Mouse (Mus musculus) heart, postnatal 10 days (tissue): ENCODE measurements at regions not wholly inside any gene's neighbourhood (a gene's known extent, or its start where the extent isn't known, plus 50 kb on each side); places are given as distances from the start of the nearest gene placed in this dataset.

Experiments
- DNase-seq, 2 experiments: peaks; one replicate each; pipeline ENCODE4 v3.0.0; 2021
- intact Hi-C: fragments of 180-260 bp; cut with DNase I; formaldehyde crosslinking; loops from one replicate; pipeline ENCODE4 v1.15.1; 2025

DNA sequence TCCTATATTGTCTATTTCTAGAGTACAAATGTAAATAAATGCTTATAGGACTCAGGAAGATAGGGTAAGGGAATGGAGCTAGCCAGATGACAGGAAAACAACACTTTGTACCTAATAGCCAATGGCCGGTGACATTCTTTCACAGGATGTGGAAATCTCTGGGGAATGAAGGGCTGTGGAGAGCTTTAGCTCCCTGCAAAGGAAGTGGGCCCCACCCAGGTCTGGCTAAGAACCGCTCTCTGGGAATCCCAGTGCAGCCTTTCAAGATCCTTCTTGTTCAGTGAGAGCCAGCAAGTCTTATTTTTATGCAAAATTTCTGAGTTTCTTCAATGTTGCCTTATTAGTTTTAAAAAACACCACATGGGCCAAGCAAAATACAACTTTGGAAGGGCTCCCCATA is 54.7 kb upstream of the Pappa2 start:
- intact Hi-C loops, result no loop called here
- peak; percentile 65 to 77 for DNase-seq

DNA sequence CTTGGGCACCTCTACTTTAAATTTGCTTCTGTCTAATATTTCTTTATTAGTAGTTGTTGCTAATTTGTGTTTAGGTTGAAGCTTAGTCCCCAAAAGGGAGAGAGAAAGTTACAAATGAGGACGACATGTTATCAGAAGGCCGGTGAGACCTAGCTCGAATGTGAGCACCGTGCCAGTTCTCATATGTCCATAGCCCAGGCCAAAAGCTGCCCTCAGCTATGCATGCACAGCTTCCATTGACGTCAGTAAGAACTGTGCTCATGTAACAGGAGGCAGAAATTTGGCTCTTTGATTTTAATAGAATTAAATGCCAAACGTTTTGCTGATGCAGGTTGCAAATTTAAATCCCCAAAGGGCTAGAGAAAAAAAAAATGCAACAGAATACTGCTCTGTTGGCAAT is 56.1 kb upstream of the Pappa2 start:
- DNase-seq, result no peak
- intact Hi-C loops, result no loop called here

DNA sequence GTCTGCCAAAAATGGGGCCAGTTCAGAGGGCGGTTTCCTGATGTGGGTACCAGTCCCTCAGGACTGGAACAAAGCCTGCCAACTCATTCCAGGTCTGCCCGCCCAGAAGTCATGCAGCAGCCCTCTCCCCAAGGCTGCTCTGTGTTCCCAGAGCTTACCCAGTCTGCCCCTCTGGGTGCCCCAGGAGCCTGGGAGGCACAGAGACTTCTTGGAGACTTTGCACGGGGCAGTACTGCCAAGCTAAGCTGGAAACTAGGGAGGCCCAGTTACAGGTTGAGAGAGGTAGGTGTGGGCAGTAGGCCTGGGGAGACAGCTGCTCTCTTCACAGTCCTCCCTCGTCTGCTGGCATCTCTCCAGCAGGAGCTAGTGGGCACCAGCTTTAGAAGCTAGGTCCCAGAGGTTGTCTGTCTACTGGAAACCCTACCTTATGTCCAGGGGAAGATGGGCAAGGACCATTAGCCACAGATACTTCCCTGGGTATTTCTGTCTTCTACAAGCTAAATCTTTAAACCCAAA is 65.6 kb upstream of the Pappa2 start:
- DNase-seq, result no peak
- intact Hi-C loops, result no loop called here

DNA sequence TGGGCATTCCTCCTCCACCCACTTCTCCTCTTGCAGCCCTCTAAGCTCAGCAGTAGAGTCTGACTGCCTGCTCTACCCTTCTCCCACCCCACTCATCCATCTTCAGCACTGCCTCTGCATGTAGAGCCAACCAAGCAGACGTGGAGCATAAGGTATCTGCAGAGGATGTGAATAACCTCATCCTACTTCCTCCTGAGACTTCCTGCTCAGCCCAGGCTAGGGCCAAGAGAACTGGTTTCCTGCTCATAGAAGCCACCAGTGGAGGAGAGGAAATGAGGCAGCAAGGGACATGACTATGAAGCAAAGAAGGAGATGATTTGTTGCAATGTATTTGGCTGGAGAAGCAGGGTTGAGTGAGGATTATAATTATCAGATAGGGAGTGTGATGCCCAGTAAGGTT is 84.7 kb upstream of the Pappa2 start:
- intact Hi-C loops, result no loop called here
- peak; percentile 4 to 10 for DNase-seq

DNA sequence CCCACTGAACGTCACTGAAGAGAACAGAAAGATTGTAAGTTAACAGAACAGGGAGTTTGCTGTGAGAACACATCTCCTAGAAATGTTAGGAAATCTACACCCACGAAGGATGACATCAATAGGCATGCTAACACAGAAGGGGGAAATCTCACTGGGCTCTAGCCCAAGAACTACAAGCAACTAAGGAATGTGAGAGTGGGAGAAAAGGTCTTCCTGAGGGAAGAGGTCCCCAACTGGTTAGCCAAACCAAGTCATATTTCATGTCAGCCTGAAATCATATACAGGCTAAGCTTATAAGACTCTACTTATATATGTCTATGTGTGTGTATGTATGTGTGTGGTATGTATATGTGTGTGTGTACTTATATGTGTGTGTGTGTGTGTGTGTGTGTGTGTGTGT is 118.9 kb upstream of the Pappa2 start:
- DNase-seq, result peak; percentile 12 to 22

DNA sequence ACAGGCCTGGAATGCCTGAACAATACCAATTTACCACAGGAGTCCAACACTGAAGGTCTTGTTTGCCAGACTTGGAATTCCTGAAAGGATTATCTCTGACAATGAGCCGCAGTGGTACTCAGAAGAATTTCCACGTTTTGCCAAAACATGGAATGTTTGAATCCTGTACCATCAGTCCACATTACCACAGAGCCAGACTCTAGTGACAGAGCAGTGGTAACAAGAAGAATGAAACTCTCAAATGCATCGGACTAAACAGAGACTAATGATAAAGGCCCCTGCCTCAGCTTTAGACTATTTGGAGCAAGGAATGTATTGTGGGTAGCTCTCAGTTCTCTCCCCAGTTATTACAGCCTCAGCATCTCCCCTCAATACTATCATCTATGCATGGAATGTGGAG is 109.9 kb upstream of the Cop1 start:
- intact Hi-C loops, result no loop called here
- no peak for DNase-seq

More for the DNA sequence above, 118.9 kb upstream of the Pappa2 start:
- intact Hi-C loops, result no loop called here

DNA sequence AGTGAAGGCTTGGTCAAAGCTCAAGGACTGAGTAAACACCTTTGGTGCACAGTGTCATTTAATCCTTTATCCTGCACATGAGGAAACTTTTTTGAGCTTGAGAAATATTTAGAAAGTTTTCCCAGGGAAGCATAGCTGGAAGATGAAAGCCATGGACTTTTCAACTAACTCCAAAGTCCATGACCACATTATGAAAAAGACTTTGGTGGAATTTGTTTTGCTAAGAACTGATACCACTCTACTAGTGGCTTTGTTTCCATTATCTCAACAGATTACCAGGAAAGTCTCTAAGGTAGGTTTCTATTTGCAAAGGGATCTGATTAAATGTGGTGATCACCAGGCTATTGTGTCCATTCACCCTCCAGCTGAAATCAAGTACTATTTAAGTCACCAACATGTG is 107.2 kb upstream of the Cop1 start:
- intact Hi-C loops, result no loop called here
- no peak for DNase-seq

DNA sequence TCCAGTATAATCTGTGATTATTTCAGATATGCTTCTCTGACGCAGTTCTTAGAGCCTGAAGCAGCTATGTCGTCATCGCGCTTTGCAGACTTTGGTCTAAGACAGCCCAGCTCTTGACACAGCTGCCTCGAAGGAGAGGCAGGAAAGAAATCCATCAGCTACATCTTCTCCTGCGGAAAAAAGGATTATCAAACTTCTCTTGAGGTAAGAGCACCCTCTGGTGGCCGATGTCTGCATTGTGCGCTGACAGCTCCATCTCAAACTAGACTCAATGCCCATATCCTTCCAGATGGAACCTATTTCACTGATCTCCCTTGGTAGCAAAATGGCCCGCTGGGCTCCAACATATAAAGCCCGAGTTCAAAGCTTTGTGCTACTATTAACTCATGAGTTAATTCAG is 96.8 kb upstream of the Cop1 start:
- peak; percentile 78 to 87 for DNase-seq
- intact Hi-C loops, result loop anchor here (1.0 to 2.0 kb wide), 4 partner anchors 182 to 465 kb away; no protein-coding TSS in a partner anchor

DNA sequence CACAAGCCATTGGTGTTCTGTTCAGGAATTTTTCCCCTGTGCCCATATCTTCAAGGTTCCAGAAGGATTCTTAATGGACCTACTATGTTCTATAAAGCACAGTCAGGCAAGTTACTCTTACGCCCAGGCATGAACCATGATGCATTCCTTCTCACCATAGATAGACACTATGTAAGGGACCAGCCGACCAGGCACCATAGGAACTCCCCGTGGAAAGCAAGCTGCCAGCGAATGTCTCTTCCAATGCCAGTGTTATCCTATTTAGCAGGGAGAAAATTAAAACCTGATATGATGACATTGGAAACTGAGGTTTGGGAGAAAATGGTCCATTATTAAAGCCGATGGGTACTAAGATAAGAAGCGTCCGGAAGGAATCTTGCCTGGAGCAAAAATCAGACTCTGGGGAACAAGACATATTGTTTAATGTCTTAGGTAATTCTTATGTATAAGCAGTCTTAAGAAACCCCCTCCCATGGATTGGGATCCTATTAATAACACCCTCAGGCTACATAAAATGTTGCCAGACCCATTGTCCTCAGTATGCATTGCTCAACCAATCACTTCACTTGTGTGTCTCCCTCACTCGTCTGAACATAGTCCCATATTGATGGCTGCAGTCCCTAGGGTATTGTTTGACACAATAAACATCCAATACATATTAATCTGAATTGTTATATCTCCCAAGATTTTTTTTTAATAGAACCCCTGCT is 84.2 kb upstream of the Cop1 start:
- no peak for DNase-seq
- intact Hi-C loops, result no loop called here

DNA sequence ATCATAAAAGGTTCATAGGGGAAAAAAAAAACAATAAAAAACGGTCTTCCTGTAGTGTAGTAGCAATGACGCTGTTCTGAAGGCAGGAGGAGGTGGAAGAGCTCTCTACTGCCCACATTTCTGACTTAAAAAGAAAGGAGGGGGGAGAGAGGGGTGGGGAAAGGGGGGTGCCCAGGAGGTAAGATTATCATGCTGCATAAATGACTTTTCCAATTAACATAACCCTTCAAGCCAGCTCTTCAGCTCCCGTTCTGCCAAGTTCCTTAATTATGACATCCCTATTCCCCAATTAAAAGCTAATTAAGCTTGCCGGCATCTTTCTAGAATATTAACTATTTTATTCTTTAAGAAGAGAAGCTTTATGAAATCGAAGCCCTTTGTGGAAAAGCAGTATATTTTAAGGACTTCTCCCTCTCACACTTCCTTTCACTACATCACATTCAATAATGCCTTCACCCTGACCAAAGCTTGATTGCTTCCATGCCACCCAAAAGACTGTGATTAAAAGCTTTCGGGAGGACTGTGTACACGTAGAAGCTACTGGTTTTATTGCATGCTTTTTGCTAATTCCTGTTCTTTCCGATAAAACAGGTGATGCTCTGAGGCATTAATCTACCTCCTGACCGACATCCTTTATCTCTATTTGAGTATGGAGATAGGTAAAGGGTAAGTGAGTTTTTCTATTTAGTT is 83.5 kb upstream of the Cop1 start:
- intact Hi-C loops, result no loop called here
- no peak for DNase-seq

DNA sequence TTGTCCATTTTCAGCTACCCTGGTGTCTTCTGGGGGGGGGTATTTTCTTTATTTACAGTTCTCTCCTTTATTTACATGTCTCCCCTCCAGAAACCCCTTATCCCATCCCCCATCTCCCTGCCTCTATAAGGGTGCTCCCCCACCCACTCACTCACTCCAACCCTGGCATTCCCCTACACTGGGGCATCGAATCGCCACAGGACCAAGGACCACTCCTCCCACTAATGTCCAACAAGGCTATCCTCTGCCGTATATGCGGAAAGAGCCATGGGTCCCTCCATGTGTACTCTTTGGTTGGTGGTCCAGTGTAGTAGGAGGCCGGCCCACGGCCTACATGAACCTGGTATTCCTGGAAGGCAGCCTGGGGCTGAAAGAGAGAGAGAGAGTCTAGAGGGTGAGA is 82.9 kb upstream of the Cop1 start:
- no peak for DNase-seq
- intact Hi-C loops, result no loop called here

DNA sequence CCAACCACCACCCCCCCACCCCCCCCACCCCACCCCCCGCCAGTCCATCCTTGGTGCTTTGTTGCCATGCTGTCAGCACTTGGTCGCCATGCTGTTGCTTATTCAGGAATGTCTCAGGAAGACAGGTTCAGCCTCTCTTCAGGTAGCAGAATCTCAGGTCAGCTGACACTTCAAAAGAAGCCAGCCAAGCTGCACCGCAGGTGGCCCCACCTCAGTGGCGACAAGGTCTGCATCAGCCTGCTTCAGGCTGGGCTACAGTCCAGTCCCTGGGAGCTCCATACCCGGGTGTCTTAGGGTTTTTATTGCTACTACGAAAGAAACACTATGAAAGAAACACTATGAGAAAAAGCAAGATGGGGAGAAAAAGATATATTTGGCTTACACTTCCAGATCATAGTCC is 82.4 kb upstream of the Cop1 start:
- intact Hi-C loops, result no loop called here

DNA sequence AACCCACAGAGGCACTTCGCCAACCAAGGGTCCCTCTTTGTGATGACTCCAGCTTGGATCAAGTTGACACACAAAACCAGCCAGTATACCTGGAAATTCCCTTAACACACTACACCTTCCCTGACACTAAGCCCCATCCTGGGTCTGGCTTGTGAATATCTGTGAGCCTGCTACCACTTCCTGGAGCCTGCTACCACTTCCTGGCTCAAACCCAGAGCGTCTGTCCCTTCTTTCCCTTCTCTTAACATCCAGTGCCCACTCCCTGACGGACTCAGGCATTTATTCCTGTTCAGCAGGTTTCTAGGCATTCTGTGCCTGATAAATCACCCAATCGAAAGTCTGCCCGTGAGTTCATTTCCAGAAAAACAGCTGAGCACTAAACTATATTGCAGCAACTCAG is 81.8 kb upstream of the Cop1 start:
- intact Hi-C loops, result no loop called here

More for the DNA sequence above, 82.4 kb upstream of the Cop1 start:
- DNase-seq, result no peak

DNA sequence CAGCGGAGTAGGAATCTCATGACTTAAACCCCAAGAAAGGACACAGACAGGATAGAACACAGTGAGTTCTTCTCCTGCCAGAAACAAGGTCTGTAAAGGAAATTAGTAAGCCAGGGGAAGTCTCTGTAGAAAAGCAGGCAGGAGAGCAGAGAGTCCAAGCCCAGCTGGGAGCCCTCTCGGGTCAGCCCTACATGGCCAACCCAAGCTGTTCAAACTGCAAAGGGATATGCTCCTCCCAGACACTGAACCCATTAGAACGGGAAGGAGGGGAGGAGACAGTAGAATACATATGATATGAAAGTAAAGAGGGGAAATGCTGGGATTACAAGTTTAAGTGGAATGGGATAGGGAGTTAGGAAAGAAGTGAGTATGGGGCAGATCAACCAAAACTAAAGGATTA is 75.7 kb upstream of the Cop1 start:
- DNase-seq, result peak in 1 of 2 experiments; percentile 13
- intact Hi-C loops, result no loop called here

More for the DNA sequence above, 81.8 kb upstream of the Cop1 start:
- DNase-seq, result no peak

DNA sequence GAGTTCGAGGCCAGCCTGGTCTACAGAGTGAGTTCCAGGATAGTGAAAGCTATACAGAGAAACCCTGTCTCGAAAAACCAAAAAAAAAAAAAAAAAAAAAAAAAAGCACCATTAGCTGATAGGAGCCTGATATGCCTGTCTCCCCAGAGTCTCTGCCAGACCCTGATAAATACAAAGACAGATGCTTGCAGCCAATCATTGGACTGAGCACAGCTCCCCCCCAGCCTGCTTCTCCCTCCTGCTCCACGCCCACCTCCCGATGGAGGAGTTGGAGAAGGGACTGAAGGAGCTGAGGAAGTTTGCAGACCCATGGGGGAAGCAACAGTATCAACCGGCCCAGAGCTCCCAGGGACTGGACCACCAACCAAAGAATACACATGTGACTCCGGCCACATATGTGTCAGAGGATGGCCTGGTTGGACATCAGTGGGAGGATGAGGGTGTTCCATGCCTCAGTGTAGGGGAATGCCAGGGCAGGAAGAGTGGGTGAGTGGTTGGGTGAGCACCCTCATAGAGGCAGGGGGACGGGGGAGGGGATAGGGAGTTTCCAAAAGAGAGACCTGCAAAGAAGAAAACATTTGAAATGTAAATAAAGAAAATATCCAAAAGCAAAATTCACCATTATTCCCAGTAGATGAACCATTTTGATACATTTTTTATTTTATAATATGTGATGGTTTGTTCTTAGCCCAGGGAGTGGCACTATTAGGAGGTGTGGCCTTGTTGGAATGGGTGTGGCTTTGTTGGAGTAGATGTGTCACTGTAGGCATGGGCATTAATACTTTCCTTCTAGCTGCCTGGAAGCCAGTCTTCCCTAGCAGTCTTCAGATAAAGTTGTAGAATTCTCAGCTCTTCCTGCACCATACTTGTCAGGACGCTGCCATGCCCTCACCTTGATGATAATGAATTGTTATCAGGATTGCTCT is 71.8 kb upstream of the Cop1 start:
- intact Hi-C loops, result no loop called here
- no peak for DNase-seq

DNA sequence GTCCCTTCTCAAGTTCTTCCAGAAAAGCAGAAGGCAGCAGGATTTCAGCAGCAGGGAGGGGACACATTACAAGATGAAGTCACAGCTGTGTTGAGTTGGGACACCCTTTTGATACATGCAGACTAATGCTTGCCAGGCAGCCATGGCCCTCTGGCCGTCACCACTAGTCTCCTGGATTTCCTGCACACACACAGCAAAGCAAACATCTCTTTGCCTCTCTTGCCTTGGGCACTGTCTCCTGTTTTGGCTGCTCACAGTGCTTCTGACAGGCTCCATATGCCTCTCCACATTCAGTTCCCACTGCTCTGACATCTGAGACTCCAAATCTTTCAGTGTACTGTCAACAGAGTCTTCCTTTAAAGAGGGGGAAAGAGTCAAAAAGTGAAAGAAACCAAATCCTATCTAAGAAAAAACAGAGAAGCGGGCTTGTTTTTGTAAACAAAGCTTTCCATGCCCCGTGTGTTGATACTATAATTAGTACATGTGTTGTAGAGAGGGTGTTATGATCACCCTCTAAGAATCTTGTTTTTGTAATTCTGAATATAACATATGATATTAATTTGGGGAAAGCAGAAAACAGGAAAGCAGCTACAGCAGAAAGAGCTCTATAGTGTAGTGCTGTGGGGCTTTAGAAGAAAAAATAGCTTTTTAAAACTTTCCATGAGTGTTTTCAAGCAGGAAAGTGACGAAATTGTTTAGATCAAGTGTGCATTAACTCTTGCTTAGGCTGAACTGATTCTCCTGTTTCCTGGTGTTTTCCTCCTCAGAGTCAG is 68.8 kb upstream of the Cop1 start:
- intact Hi-C loops, result no loop called here
- DNase-seq, result peak; percentile 62 to 67

DNA sequence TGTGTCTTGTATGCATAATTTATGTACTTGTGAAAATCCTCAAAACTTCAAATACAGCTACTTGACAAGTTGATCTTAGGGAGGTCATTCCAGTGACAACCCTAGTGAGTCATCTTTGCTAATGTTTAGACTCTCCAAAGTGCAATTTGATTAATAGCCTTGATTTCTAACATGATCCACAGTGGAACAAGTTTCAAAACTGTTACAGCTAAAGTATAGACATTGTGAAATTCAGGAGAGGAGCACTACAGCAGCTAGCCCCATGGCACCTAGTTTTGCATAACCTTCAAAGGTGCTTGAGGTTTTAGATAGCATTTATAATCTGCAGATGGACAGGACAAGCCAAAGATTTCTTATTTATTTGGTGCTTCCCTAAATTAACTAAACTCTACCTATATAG is 50.1 kb upstream of the Cop1 start:
- DNase-seq, result no peak
- intact Hi-C loops, result no loop called here
